Comparison of ENCODE assay signal across 15 mouse cellular contexts in the genomic region with DNA sequence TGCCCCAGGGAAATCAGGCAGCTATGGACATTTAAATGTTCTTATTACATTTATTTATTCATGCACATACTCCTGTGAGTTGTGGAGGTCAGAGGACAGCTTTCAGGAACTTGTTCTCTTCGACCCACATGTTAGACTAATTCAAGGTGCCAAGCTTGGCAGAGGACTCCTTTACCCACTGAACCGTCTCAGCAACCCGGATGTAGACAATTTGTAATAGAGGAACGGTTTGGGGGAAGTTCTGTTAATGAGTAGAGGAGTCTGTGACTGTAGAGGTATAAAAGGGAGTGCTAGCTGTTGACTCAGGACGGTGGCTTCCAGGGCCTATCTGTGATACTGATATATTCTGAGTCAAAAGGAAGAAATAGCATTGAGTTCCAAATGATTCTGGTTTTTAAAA.
DNase-seq lines count a peak whose midpoint lies in the region; ATAC-seq and TF ChIP-seq lines count a peak whose summit lies in the region.
"Had no signal": no experiment of that assay in that cellular context is flagged by ENCODE, and none has a peak within 500 bp of the region (broad histone marks: within the 10 kb centered on the region; RNA-seq: fewer than 3 reads in every experiment).

No protein-coding gene starts in this region.

- TF ChIP-seq CTCF in liver, adult 2 months (IDR thresholded peaks at IDR 0.05; ENCODE audit: low read depth, low read length), result no peak
- TF ChIP-seq CTCF in small intestine, adult 2 months (IDR thresholded peaks at IDR 0.05; ENCODE audit: extremely low read depth, insufficient read length, insufficient replicate concordance, low read depth, low read length), result no peak

- no peak for TF ChIP-seq POLR2A in liver, adult 2 months (IDR thresholded peaks at IDR 0.05; ENCODE audit: extremely low read depth, insufficient read depth, low read length)
- no peak for TF ChIP-seq POLR2A in small intestine, adult 2 months (IDR thresholded peaks at IDR 0.05; ENCODE audit: low read depth, low read length)

- no peaks in the 10 kb centered on the region for H3K9me3 ChIP-seq in liver, embryonic 12.5 days (replicated peaks)
- no peaks in the 10 kb centered on the region for H3K9me3 ChIP-seq in intestine, embryonic 14.5 days (ENCODE audit: control insufficient read depth, low read length)
- H3K9me3 ChIP-seq: embryonic facial prominence, embryonic 13.5 days; hindbrain, embryonic 15.5 days; limb, embryonic 10.5 days had no signal

- H3K79me2 ChIP-seq in liver, adult 2 months (ENCODE audit: control insufficient read depth, insufficient read depth, low read length), result no peaks in the 10 kb centered on the region

- H3K4me1 ChIP-seq in liver, adult 2 months (ENCODE audit: control insufficient read depth, insufficient read depth, low read length), result peaks cover 8% of the 10 kb centered on the region
- H3K4me1 ChIP-seq in liver, embryonic 12.5 days, result peaks cover 22% of the 10 kb centered on the region
- H3K4me1 ChIP-seq in intestine, embryonic 14.5 days (replicated peaks; ENCODE audit: control insufficient read depth, insufficient read depth, low read length), result peaks cover 4% of the 10 kb centered on the region; the same call in 1 of the 2 replicates
- H3K4me1 ChIP-seq in small intestine, adult 2 months (ENCODE audit: control insufficient read depth, insufficient read depth, insufficient read length, low read length), result peaks cover 26% of the 10 kb centered on the region; the same call in 1 of the 2 replicates
- H3K4me1 ChIP-seq: hindbrain, embryonic 15.5 days had no signal

- no peak overlapping the region for H3K9ac ChIP-seq in liver, adult 2 months (ENCODE audit: low read depth, low read length)
- no peak overlapping the region for H3K9ac ChIP-seq in liver, embryonic 12.5 days
- no peak overlapping the region for H3K9ac ChIP-seq in intestine, embryonic 14.5 days (ENCODE audit: low read length)
- H3K9ac ChIP-seq: embryonic facial prominence, embryonic 13.5 days; hindbrain, embryonic 15.5 days; lung, embryonic 14.5 days had no signal

- H3K27me3 ChIP-seq in liver, adult 2 months (ENCODE audit: control insufficient read depth, insufficient read depth, low read length), result no peaks in the 10 kb centered on the region
- H3K27me3 ChIP-seq in liver, embryonic 12.5 days (replicated peaks), result no peaks in the 10 kb centered on the region
- no peaks in the 10 kb centered on the region for H3K27me3 ChIP-seq in intestine, embryonic 14.5 days (replicated peaks; ENCODE audit: control insufficient read depth, insufficient read depth, low read length)
- no peaks in the 10 kb centered on the region for H3K27me3 ChIP-seq in small intestine, adult 2 months (ENCODE audit: control insufficient read depth, insufficient read depth, low read length)
- H3K27me3 ChIP-seq: embryonic facial prominence, embryonic 13.5 days; hindbrain, embryonic 15.5 days had no signal

- H3K4me2 ChIP-seq in liver, embryonic 12.5 days, result no peak overlapping the region
- H3K4me2 ChIP-seq in intestine, embryonic 14.5 days (ENCODE audit: low read length), result no peak overlapping the region
- H3K4me2 ChIP-seq: embryonic facial prominence, embryonic 13.5 days; heart, embryonic 11.5 days; hindbrain, embryonic 15.5 days; lung, embryonic 14.5 days had no signal

- peak; percentile 91 for DNase-seq in liver, adult 2 months (ENCODE audit: extremely low read depth, low read depth, low spot score)
- DNase-seq in intestine, embryonic 14.5 days (ENCODE audit: low spot score), result peak; percentile 53
- DNase-seq in kidney, adult 9 months, result peak; percentile 96
- no peak for DNase-seq in urinary bladder, postnatal 14 days (ENCODE audit: low spot score)
- DNase-seq in B cell, adult 2 months, result no peak
- no peak for DNase-seq in left cerebral cortex, adult 18-20 months (ENCODE audit: low spot score in 2 of 2)
- DNase-seq: thymus, adult 2 months had no signal

- H3K4me3 ChIP-seq in liver, adult 2 months (ENCODE audit: insufficient read depth, low read depth, low read length), result no peak overlapping the region
- no peak overlapping the region for H3K4me3 ChIP-seq in liver, embryonic 12.5 days
- H3K4me3 ChIP-seq in intestine, embryonic 14.5 days (ENCODE audit: low read depth, low read length), result no peak overlapping the region
- no peak overlapping the region for H3K4me3 ChIP-seq in small intestine, adult 2 months (ENCODE audit: low read depth, low read length)
- H3K4me3 ChIP-seq: embryonic facial prominence, embryonic 13.5 days; hindbrain, embryonic 15.5 days; limb, embryonic 10.5 days had no signal

- peak overlapping the region; percentile 47; the same call in 1 of the 2 replicates for H3K27ac ChIP-seq in liver, adult 2 months (replicated peaks; ENCODE audit: insufficient read depth, low read depth, low read length)
- H3K27ac ChIP-seq in liver, embryonic 12.5 days, result no peak overlapping the region
- peak overlapping the region; percentile 48; the same call in 1 of the 2 replicates for H3K27ac ChIP-seq in intestine, embryonic 14.5 days (ENCODE audit: low read depth)
- H3K27ac ChIP-seq in small intestine, adult 2 months (ENCODE audit: insufficient read depth, low read depth, low read length), result peak overlapping the region; percentile 90
- H3K27ac ChIP-seq: embryonic facial prominence, embryonic 13.5 days; hindbrain, embryonic 15.5 days; limb, embryonic 10.5 days had no signal

- WGBS in liver, adult 2 months, result 8% methylated on average over 5 of the region's 5 CpGs
- WGBS in liver, embryonic 12.5 days (ENCODE audit: insufficient replicate concordance), result 28% methylated on average over 5 of the region's 5 CpGs
- WGBS in intestine, embryonic 14.5 days, result 47% methylated on average over 5 of the region's 5 CpGs
- WGBS in small intestine, adult 2 months, result 12% methylated on average over 5 of the region's 5 CpGs

- no peaks in the 10 kb centered on the region for H3K36me3 ChIP-seq in liver, adult 2 months (ENCODE audit: control insufficient read depth, insufficient read depth, low read length)
- H3K36me3 ChIP-seq in liver, embryonic 12.5 days, result no peaks in the 10 kb centered on the region
- no peaks in the 10 kb centered on the region for H3K36me3 ChIP-seq in intestine, embryonic 14.5 days (ENCODE audit: control insufficient read depth, insufficient read depth, low read length)
- no peaks in the 10 kb centered on the region for H3K36me3 ChIP-seq in small intestine, adult 2 months (ENCODE audit: control insufficient read depth, insufficient read depth, low read length)
- H3K36me3 ChIP-seq: embryonic facial prominence, embryonic 13.5 days; hindbrain, embryonic 15.5 days; limb, embryonic 10.5 days had no signal

- no peak for ATAC-seq in liver, embryonic 12.5 days
- ATAC-seq in intestine, embryonic 14.5 days (replicated peaks; ENCODE audit: low FRiP score, low TSS enrichment, low read depth), result peak; percentile 76
- ATAC-seq: forebrain, embryonic 14.5 days had no signal

Comparison
In these comparisons a context has a peak if more than half of its experiments do, and no peak if none do; other contexts are left out.
1. DNase-seq: peak in liver, adult 2 months (single experiment), intestine, embryonic 14.5 days (single experiment) and kidney, adult 9 months (single experiment); none in urinary bladder, postnatal 14 days (single experiment), B cell, adult 2 months (0 of 2) and left cerebral cortex, adult 18-20 months (0 of 2).